Comparison of ENCODE assay signal across 8 mouse cellular contexts in genomic region chr11:120712771-120713568, GRCm38 (mm10). TPM values are rescaled to one million over a fixed set of nuclear protein-coding genes. Genes with fewer than 3 reads are reported as not detected.
DNase-seq lines count a peak whose midpoint lies in the region; ATAC-seq and TF ChIP-seq lines count a peak whose summit lies in the region.

No protein-coding gene starts in this region.

- H3K4me3 ChIP-seq in gastrocnemius, adult 2 months: peak overlapping the region; percentile 96
- peak overlapping the region; percentile 65 for H3K4me3 ChIP-seq in embryonic facial prominence, embryonic 14.5 days (ENCODE audit: low read depth, low read length)

- peak; percentile 78 for DNase-seq in gastrocnemius, adult 2 months
- DNase-seq in gastrocnemius, adult 18-20 months (ENCODE audit: low spot score): no peak
- DNase-seq in adipocyte (ENCODE audit: low spot score): peak; percentile 61
- DNase-seq in embryonic facial prominence, embryonic 14.5 days (ENCODE audit: low spot score): peak; percentile 73
- peak; percentile 63 to 72 for DNase-seq in heart, postnatal 10 days
- peak; percentile 66 to 79 for DNase-seq in kidney, postnatal 25 days
- DNase-seq in spleen, postnatal 14 days (ENCODE audit: low spot score in 2 of 2): peak; percentile 27 to 51

- peaks cover 46% of the 10 kb centered on the region for H3K36me3 ChIP-seq in embryonic facial prominence, embryonic 14.5 days (ENCODE audit: control insufficient read depth, insufficient read depth, low read length)

- H3K4me1 ChIP-seq in embryonic facial prominence, embryonic 14.5 days (ENCODE audit: control insufficient read depth, insufficient read depth, low read length): peaks cover 7% of the 10 kb centered on the region; the same call in 1 of the 2 replicates

- WGBS in embryonic facial prominence, embryonic 14.5 days: 1% methylated on average over 27 of the region's 38 CpGs

- H3K9me3 ChIP-seq in embryonic facial prominence, embryonic 14.5 days (ENCODE audit: control insufficient read depth, low read length): no peaks in the 10 kb centered on the region

- H3K9ac ChIP-seq in embryonic facial prominence, embryonic 14.5 days (ENCODE audit: low read depth, low read length): peak overlapping the region; percentile 69

- peak; percentile 32 for ATAC-seq in embryonic facial prominence, embryonic 14.5 days (ENCODE audit: low read depth)
- peak; percentile 43 for ATAC-seq in megakaryocyte progenitor cell, adult 5-6 weeks (replicated peaks; ENCODE audit: poor library complexity)

- intact Hi-C loops in gastrocnemius, adult 2 months (cut with DNase I): loop anchor here (1.0 to 5.0 kb wide), 3 partner anchors 54 to 221 kb away; partner anchors contain the start of genes Sirt7 and Slc25a10
- intact Hi-C loops in heart, postnatal 10 days (cut with DNase I): loop anchor here (1.0 kb wide), 2 partner anchors 54 to 89 kb away; no protein-coding TSS in a partner anchor

- peak overlapping the region; percentile 93 for H3K27ac ChIP-seq in gastrocnemius, adult 2 months
- peak overlapping the region; percentile 76 for H3K27ac ChIP-seq in embryonic facial prominence, embryonic 14.5 days (replicated peaks; ENCODE audit: low read depth, low read length)

- H3K27me3 ChIP-seq in embryonic facial prominence, embryonic 14.5 days (replicated peaks; ENCODE audit: control insufficient read depth, insufficient read depth, low read length): no peaks in the 10 kb centered on the region

- peak; percentile 80 for TF ChIP-seq CTCF in gastrocnemius, adult 2 months (IDR thresholded peaks at IDR 0.05)

- H3K4me2 ChIP-seq in embryonic facial prominence, embryonic 14.5 days (ENCODE audit: low read depth, low read length): peak overlapping the region; percentile 97

RNA-seq across cellular contexts. Expression of gene Cenpx, which starts 0.6 kb away (rescaled TPM):
- total RNA-seq in gastrocnemius, adult 2 months (2021): 10 to 100 TPM; 22.1 to 32.3 TPM
- total RNA-seq in gastrocnemius, adult 18-20 months (2021): 10 to 100 TPM; 24.2 to 32.0 TPM
- polyA plus RNA-seq in embryonic facial prominence, embryonic 14.5 days (2014; fragmentation: Nextera tagmentation; extraction: Ambion mirVana): 139 and 145 TPM in 2 replicates
- total RNA-seq in heart, postnatal 10 days (2021): 10 to 100 TPM; 38.1 to 40.6 TPM
- total RNA-seq in megakaryocyte progenitor cell, adult 5-6 weeks (2015): 116 and 136 TPM in 2 replicates
- total RNA-seq in megakaryocyte progenitor cell, adult 5-6 weeks (2017): 100 and 106 TPM in 2 replicates

RNA-seq across cellular contexts. Expression of gene Lrrc45, which starts 0.8 kb away (rescaled TPM):
- 1 to 10 TPM; 3.6 to 4.4 TPM for total RNA-seq in gastrocnemius, adult 2 months (2021)
- 1 to 10 TPM; 2.3 to 3.0 TPM for total RNA-seq in gastrocnemius, adult 18-20 months (2021)
- 46.5 and 50.7 TPM in 2 replicates for polyA plus RNA-seq in embryonic facial prominence, embryonic 14.5 days (2014; fragmentation: Nextera tagmentation; extraction: Ambion mirVana)
- total RNA-seq in heart, postnatal 10 days (2021): 10 to 100 TPM in 1 of 2 experiments, 1 to 10 TPM in 1; 9.7 to 10.1 TPM
- 10.6 and 11.0 TPM in 2 replicates for total RNA-seq in megakaryocyte progenitor cell, adult 5-6 weeks (2015)
- total RNA-seq in megakaryocyte progenitor cell, adult 5-6 weeks (2017): 37.6 and 42.3 TPM in 2 replicates

RNA-seq across cellular contexts. Expression of gene Rac3, which starts 8.3 kb away (rescaled TPM):
- total RNA-seq in gastrocnemius, adult 2 months (2021): 1 to 10 TPM in 1 of 2 experiments, under 1 TPM in 1; 0.87 to 1.3 TPM
- 1 to 10 TPM in 1 of 2 experiments, under 1 TPM in 1; 0.95 to 1.3 TPM for total RNA-seq in gastrocnemius, adult 18-20 months (2021)
- polyA plus RNA-seq in embryonic facial prominence, embryonic 14.5 days (2014; fragmentation: Nextera tagmentation; extraction: Ambion mirVana): 16.5 and 16.6 TPM in 2 replicates
- total RNA-seq in heart, postnatal 10 days (2021): 1 to 10 TPM; 1.4 to 1.7 TPM
- 0.44 and 0.76 TPM in 2 replicates for total RNA-seq in megakaryocyte progenitor cell, adult 5-6 weeks (2015)
- total RNA-seq in megakaryocyte progenitor cell, adult 5-6 weeks (2017): 0.25 TPM in 1 of 2 replicates, not detected in the other

RNA-seq across cellular contexts. Expression of gene Dcxr, which starts 14.1 kb away (rescaled TPM):
- 1 to 10 TPM; 6.3 to 8.6 TPM for total RNA-seq in gastrocnemius, adult 2 months (2021)
- total RNA-seq in gastrocnemius, adult 18-20 months (2021): 1 to 10 TPM; 8.2 to 9.6 TPM
- polyA plus RNA-seq in embryonic facial prominence, embryonic 14.5 days (2014; fragmentation: Nextera tagmentation; extraction: Ambion mirVana): 23.5 and 27.0 TPM in 2 replicates
- 1 to 10 TPM; 3.2 to 4.1 TPM for total RNA-seq in heart, postnatal 10 days (2021)
- total RNA-seq in megakaryocyte progenitor cell, adult 5-6 weeks (2015): 16.3 and 18.7 TPM in 2 replicates
- total RNA-seq in megakaryocyte progenitor cell, adult 5-6 weeks (2017): 16.5 and 17.1 TPM in 2 replicates

RNA-seq across cellular contexts. Expression of gene Cbr2, which starts 18.9 kb away (rescaled TPM):
- total RNA-seq in gastrocnemius, adult 2 months (2021): 10 to 100 TPM in 1 of 2 experiments, 1 to 10 TPM in 1; 9.1 to 15.4 TPM
- total RNA-seq in gastrocnemius, adult 18-20 months (2021): 10 to 100 TPM; 11.6 to 16.9 TPM
- 58.3 and 113 TPM in 2 replicates for polyA plus RNA-seq in embryonic facial prominence, embryonic 14.5 days (2014; fragmentation: Nextera tagmentation; extraction: Ambion mirVana)
- 10 to 100 TPM in 1 of 2 experiments, 1 to 10 TPM in 1; 8.3 to 14.4 TPM for total RNA-seq in heart, postnatal 10 days (2021)
- total RNA-seq in megakaryocyte progenitor cell, adult 5-6 weeks (2015): not detected in 2 replicates
- 1.3 TPM in 1 of 2 replicates, not detected in the other for total RNA-seq in megakaryocyte progenitor cell, adult 5-6 weeks (2017)
